Mouse (Mus musculus) retina, postnatal 7 days (tissue): Measurements from ENCODE around the gene Dyrk3.

Experiments used
- DNase-seq: peaks from one replicate; pipeline ENCODE4 v3.0.0-alpha.2; 2012; ENCODE audit warnings: low read depth, low spot score

The Dyrk3 gene

DNA sequence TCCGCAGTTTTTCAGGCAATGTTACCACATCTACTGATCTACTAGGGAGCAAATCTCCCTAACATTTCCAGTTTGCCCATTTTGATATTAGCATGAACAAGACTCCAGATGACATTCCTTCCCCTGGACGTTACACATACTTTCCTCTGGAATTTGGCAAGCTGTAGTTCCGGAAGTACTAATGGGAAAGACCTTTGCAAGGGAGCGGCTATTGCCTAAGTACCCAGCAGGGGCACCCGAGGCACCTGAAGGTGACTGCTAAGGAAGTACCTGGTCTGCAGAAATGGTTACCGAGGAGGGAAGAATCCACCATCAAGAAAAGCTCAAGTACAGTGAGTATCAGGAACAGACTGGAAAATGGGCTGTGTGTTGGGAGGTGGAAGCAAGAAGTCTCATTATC, 25.6 kb downstream of the Dyrk3 start:
- no peak for DNase-seq

DNA sequence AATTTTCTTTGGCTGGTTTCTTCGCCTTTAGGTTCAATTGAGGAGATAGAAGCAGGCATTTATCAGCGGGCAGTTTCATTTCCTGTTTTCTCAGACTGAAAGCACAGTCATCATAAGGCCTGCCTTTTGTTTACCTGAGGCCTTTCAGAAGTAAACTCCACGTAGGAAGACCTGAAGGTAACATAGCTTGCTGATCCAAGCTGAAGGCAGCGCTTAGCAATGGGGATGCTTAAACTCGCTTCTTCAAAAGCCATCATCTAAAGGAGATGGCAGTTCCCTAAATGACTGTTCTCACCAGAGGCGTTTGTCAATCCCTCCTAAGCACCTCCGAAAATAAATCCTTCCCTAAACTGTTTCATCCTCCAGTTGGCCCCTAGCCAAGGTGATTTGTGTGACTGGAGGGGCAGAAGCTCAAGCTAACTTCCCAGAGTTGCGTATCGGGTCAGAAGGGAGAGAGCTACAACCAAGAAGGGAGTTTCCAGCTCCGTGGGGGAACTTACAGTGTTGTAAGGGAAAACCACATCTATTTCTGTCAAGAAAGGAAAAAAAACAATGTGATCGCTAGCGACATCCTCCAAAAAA, 27.5 kb downstream of the Dyrk3 start:
- DNase-seq: no peak

DNA sequence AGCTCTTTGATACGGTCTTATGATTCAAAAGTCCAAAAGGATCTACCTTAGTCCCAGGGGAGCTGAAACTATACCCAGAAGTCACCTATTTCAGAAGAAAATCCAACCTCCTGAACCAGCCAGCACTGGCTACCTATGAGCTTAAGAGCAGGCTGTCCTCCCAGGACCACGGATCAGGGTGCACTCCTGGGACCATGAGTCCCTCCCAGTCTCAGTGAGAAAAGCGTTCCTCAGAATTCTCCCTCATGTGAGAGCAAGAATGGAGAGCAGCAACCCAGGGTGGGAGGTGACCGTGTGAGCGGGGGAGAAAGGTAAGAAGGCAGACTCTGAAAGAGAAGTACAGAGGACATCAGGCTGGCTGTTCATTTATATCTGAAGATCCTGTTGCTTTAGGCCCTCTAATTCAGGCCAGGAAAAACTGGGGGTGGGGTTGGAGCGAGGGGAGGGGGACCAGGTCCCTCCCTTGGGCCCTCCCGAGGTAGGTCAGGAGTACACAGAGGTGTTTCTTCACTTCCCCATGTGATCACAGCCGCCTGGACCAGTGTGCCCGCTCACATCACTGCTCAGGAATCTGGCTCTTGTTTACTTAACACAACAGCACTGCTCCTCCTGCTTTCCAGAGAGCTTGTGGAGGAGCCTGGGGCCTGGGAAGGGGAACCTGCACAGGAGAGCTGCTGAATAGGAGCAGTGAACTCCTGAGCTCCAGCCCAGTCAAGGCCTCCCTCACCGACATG, 30.4 kb downstream of the Dyrk3 start:
- no peak for DNase-seq

DNA sequence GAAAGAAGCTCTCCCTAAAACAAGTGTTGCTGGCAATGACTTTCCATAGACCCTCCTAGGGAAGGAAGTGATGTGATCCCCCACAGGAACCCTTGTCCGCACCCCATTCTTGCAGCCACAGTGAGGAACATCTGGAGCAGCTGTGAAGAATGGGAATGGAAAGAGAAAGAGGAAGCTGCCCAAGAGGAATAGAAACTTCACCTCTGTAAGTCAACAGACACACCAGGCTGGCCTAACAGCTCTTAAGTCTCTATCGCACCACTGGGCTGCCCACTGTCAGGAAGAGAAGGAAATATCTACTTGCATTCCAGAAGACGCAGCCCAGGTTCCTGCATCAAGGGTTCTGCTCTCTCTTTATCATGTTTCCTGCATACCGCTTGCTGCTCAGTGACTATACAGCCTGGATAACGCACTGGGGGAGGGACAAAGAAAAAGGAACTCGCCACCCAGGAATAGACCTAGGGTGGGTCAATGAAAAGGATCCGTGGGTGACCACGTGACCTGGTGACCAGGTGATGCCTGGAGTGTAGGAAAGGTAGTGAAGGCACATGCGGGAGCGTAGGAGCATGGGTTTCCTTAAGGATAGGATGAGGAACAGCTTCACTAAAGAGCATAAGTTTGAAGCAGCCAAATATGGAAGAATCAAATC, 34.2 kb downstream of the Dyrk3 start:
- DNase-seq: no peak

DNA sequence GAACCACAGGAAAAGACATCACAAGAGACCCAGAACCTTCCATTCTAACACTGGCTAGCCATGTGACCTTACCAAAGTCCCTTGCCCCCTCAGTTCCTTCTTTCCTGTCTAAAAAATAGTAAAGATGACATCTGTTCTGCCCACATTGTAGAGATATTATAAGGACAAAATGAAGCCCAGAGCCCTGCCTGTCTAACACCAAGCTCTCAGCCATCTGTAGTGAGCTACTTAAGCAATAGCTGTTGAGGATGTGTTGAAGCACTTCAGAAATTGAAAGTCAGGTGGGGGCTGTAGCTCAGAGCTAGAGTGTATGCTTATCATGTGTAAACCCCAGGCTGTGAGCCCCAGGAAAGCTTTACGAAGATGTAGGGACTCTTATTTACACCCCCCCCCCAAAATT, 37.3 kb downstream of the Dyrk3 start:
- no peak for DNase-seq

DNA sequence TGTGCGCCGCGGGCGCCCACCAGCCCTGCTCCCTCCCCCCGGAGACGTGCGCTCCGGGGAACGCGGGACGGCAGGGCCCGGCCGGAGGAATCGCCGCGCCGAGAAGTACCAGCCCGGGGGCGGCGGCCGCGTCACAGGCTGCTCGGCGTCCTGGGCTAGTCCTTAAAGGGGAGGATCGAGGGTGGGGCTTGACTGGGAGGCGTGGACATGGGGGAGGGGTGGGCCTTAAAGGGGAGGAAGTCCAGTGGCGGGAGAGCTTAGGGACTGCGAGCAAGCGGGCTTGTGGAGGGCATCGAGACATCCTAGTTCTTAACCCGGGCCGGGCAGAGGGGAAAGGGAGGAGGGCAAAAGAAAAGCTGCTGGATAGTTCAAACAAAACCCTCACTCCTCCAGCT, 40.4 kb downstream of the Dyrk3 start, which contains the start of gene Mapkapk2:
TSS of gene Mapkapk2 (minus strand) at position 127 of the 395 bp plus-strand sequence.
- peak; percentile 89 for DNase-seq

DNA sequence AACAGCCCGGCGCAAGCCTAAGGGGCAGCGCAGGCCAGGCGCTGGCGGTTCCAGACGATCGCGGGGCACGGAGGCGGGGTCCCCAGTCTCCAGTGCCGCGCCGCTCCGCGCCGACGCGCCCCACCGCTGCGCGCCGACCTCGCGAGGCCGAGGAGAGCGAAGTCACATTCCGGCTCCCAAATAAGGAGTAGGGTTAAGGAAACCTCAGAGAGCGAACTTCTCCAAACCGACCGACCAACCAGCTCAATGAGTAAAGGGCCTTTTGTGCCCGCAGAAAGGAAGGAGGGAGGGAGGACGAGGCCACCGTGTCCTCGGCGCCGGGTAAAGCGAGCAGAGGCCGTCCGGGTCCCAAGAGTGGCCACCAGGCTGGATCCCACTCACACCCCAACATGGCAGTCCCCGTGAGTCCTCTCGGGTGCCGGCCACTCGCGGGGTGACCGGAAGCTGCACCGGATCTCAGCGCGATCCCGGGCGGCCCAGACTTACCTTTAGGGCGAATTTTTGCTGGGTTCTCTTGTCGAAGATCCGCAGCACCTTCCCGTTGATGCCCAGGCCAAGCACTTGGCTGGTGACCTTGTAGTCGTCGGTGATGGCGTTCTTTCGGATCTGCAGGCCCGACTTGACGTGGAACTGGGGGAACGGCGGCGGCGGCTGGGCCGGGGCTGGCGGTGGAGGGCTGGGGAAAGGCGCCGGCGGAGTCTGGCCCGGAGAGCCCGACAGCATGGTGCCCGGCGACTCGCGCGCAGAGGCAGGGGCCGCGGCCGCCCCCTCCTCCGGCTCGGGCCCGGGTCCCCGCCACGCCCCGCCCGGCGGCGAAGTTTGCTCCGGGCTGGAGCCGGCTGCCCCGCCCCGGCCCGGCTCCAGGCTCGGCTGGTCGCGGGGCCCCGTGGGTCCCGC, 41.1 kb downstream of the Dyrk3 start:
- DNase-seq: no peak

DNA sequence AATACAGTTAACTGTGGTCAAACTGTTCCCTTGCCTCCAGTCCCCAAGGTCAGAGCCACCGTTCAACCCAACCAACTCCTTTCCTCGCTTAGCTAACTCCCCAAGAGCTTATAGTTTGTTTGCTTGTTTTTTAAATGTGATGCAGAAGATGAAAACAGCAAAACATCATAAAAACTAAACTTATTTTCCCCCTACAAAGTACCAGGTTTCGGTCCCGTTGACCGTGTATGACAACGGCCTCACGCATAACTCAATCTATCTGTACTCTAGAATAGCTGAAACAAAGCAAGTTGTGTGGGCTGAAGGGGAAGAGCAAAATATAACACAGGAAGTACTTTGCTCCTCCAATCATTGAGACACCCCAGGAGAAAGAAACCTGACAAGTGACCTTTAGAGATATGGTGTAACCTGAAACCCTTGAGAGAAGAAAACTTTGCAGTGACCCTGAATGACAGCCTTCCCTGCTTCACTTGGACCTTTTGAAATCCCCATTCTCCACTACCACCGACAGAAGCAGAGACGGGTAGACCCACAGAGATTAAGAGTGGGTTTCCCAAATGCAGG, 41.9 kb downstream of the Dyrk3 start:
- DNase-seq: no peak

DNA sequence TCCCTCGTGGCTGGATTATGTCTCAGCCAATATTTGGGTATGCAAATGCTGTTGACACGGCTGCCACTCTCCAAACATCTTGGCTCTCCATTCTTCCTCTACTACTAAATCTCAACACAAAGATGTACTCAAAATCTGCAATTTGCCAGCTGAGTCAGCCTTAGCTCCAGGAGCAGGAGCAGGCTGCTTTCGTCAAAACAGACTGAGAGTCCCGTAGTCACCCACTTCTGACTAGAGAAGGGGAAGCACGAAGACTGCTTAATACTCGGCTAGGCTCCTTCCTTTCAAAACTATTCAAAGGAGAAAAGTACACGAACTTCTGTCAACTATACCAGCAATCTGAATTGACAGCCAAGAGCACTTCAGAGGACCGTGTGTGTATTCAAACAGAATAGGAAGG, 42.6 kb downstream of the Dyrk3 start:
- DNase-seq: no peak

DNA sequence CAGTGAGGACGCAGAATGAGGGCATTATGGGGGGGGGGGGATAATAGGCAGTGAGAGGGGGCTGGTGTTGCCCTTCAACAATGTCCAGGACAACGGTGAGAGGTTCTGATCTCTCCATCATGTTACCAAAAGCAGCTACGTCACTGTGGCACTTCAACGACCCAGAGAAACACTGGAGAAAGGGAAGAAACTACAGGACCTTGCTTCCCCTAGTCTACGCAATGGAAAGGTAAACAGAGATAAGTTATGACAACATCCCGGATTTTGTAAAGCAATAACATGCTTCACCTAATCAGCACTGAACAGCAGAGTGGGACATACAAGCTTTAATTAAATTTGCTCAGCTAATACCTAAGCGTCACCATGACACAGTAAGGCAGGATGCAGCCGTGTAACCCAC, 44.3 kb downstream of the Dyrk3 start:
- no peak for DNase-seq

DNA sequence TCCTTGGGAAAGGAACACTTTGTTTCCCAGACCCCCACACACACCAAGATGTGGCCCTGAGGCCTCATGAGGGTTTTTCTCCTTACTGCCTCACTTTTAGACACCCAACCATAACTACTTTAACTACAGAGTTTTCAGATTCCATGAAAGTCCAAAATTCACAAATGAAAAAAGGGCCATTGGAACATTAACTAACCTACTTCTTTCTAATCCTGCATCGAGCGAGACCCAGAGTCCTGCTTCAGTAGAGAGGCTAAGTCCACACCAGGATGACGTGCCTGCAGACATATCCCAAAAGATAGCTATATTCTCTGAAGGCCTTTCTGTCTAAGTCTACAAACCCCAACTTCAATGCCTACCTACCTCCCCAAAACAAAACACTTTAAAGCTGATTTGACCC, 45.3 kb downstream of the Dyrk3 start:
- no peak for DNase-seq

DNA sequence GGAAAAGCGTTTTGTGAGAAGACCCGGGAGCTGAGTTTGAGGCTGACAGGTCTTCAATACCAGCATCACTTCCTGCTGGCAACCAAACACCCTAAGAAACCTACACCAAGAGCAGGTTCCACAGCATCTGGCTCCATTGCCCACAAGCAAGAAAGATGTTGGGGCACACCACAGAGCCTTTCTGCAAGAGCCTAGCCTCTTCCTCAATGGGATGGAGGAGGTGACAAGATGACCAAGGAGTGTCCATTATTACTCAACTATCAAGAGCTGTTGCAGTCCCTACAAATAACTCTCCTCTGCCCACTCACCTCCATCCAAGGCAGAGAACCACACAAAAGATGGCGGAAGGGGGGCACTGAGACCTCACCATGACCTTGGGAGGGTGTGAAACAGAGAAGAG, 46.0 kb downstream of the Dyrk3 start:
- no peak for DNase-seq

DNA sequence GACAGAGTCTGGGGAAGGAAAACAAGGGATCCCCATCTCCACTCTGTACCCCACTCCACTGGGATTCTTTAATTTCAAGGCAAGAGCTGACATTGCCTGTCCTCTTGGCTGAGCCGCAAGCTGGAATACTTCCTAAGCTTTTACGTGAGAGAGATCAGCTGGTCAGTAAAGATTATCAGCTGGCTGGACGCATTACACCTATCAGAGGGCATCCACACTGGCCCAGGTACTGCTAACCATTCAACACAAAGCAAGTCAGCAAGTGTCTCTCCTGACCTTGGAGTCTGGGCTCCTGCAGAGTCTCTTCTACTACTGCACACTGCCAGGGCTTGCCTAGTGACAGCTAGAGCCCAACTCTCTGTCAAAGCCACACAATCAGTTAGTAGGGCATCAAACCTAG, 46.7 kb downstream of the Dyrk3 start:
- no peak for DNase-seq

DNA sequence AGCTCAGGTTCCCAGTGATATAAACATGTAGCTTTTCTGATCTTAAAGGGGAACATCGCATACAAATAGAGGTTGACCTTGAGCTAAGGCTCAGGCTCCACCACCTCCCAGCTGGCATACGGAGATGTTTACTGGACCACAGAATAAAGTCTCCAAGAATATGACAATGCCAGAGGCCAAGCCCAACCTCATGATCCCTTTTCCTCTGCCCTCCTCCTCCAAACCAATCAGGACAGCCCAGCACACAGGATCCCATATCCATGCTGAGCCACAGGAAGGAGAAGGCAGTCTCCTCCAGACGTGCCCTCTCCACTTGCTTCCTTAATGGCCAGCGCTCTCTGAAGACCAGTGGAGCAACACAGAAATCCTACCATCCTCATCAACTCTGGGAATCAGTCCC, 47.3 kb downstream of the Dyrk3 start:
- DNase-seq: no peak

DNA sequence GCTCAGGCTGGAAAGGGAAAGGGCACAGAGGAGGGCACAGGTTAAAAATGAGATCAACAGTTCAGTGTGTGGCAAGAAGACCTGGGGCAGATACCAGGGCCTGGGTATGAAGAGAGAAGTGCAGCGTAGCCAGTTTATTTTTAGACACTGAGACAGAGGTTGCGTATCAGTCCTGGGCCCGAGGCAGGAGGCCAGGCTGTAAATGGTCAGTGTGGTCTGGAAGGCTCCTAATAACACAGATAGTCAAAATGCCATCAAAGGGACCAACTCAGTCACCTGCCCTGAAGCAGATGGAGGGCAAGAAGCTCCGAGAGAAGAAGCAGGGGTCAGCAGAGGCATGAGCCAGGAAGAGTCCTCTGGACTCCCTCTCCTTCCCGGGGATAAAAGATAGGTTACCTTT, 47.9 kb downstream of the Dyrk3 start:
- DNase-seq: no peak

DNA sequence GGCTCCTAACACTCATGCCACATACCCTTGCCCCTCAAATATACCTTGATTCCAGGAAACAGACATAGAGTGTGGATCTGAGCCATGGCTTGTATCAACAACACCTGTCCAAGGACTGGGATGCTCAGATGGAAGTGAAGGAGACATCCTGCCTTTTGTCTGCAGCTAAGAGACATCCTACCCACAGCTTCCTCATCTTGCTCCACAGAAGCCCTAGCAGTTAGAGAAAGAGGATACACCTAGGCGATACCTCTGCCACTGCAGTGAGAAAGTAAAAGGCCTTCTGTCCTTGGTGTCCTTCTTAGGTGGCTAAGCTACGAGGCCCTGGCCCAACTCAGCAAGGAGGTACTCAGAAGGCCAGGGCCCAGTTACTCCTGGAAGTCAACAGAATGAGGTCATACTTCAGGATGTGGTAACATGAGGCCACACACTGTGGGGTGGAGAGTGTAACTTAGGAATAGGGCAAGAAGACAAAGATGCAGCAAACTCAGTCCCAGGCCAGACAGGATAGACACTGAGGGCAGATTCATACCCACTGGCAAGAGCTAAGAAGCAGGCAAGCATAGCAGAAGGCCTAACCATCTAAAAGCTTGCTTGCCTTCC, 48.5 kb downstream of the Dyrk3 start:
- no peak for DNase-seq

DNA sequence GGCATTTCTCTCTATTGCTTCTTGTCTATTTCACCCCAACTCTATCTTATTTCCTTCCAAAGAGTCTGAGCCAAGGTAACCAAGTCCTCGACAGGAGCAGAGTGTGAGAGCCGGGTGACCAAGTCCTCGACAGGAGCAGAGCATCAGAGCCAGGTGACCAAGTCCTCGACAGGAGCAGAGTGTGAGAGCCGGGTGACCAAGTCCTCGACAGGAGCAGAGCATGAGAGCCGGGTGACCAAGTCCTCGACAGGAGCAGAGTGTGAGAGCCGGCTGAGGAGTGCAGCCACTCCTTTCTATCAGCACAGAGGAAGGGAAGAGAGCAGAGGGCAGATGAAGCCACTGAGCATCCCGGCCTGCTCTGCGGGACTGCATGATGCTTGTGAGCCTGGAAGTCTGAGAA, 49.6 kb downstream of the Dyrk3 start:
- no peak for DNase-seq

DNA sequence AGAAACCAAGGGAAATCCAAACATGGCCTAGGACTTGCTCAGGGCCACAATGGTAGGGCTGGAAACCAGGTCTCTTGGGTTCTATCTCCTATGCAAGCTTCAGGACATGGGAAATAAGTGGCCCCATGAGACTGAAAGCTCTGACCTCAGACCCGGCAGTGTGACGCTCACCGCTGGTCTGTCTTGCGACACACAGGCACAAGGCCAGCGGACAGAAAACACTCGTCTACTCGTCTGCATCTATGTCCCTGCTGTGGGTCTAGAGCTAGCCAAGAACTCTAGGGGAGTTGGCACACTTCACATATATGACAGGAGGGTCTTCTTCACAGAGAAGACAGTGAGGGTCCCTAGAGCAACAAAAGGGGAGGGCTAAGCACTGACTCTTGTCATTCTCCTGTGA, 51.2 kb downstream of the Dyrk3 start:
- DNase-seq: no peak

DNA sequence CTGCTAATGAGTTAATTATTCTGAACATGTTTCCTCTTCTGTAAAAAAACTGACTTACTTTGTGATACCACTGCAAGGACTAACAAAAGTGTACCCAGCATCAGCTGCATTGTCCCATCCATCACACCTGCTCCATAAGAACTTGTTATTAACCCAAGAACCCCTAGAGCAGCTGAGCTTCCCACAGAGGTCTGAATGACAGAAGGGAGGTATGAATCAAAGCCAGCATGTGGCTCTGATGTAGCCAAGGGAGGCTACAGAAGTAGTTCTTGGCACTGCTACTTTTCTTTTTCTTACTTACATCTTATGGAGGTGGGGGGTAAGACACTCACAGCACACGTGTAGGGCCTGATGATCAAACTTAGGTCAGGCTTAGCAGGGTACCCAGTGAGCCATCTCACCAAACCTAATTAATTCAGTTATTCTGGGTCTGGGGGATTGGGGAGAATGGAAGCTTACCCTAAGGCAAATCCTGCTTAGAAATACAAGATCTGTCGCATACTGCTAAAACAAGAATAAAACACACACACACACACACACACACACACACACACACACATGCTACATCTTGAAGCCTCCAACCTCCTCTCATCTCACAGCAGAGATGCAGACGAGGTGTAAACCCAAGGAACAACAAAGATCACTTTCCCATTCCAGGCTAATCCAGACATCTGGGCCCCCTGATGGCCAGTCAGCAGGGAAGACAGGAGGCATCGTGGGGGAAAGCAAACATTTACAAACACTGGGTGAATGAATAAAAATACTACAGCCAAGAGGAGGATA, 52.0 kb downstream of the Dyrk3 start:
- no peak for DNase-seq

DNA sequence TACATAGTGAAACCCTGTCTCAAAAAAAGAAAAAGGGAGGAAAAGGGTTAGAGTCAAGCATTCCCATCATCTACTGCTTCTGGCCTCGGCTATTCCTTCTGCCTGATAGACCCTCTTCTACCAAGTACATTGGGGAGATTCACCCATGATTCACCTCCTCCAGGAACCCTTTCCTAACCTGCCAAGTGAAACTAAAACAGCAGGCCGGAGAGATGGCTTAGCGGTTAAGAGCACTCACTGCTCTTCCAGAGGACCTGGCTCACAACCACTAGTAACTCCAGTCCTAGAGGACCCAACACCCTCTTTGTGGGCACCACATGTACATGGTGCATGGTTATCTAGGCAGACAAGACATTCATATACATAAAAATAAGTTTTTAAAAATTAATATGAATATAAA, 52.9 kb downstream of the Dyrk3 start:
- DNase-seq: no peak

DNA sequence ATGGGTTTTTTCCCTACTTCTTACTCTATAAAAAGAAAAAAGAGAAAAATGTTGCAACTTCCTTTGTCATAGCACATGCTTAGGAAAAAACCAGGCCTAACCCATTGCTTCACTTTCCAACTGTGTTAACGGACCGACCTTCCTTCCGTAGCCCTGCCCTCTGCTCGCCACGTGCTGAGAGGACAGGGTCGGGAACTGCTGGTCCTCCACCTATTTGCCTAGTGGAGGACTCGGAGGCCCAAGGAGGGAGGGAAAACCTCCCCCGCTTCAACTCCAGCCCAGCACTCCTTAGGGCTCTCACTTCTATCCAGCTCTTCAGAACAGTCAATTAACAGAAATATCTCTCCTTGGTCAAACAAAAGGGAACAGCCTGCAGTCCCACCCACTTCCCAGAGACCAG, 53.9 kb downstream of the Dyrk3 start:
- DNase-seq: no peak
